In genomic region chr13:98588480-98588879, GRCm38 (mm10) we compare ENCODE assay signal across 9 mouse cellular contexts. TPM values are rescaled to one million over a fixed set of nuclear protein-coding genes. Genes with fewer than 3 reads are reported as not detected.
DNase-seq lines count a peak whose midpoint lies in the region; ATAC-seq lines count a peak whose summit lies in the region.
"Had no signal": no experiment of that assay in that cellular context is flagged by ENCODE, and none has a peak within 500 bp of the region (broad histone marks: within the 10 kb centered on the region; RNA-seq: fewer than 3 reads in every experiment).

No protein-coding gene starts in this region.

- H3K4me1 ChIP-seq in kidney, embryonic 14.5 days (ENCODE audit: control insufficient read depth, insufficient read depth, low read length), result peaks cover 26% of the 10 kb centered on the region
- no peaks in the 10 kb centered on the region for H3K4me1 ChIP-seq in brown adipose tissue, adult 24 weeks (ENCODE audit: control insufficient read depth, insufficient read depth, insufficient read length, low read length)
- peaks cover 23% of the 10 kb centered on the region for H3K4me1 ChIP-seq in hindbrain, embryonic 15.5 days (replicated peaks)
- peaks cover 9% of the 10 kb centered on the region for H3K4me1 ChIP-seq in midbrain, embryonic 16.5 days (ENCODE audit: control insufficient read depth, insufficient read depth, low read length)

- H3K9me3 ChIP-seq in kidney, embryonic 14.5 days (ENCODE audit: control insufficient read depth, low read length), result no peaks in the 10 kb centered on the region
- H3K9me3 ChIP-seq in hindbrain, embryonic 15.5 days, result no peaks in the 10 kb centered on the region
- no peaks in the 10 kb centered on the region for H3K9me3 ChIP-seq in midbrain, embryonic 16.5 days (replicated peaks; ENCODE audit: control insufficient read depth, low read length, poor library complexity, severe bottlenecking)

- ATAC-seq in kidney, embryonic 14.5 days (ENCODE audit: low FRiP score, low TSS enrichment), result peak; percentile 1; the same call in 1 of the 2 replicates
- ATAC-seq in hindbrain, embryonic 15.5 days (ENCODE audit: low FRiP score, low read depth), result no peak
- ATAC-seq in midbrain, embryonic 16.5 days, result no peak; the same call in 1 of the 2 replicates
- ATAC-seq in megakaryocyte-erythroid progenitor cell, adult 5-6 weeks (replicated peaks; ENCODE audit: low FRiP score, low TSS enrichment, poor library complexity, severe bottlenecking), result no peak

- H3K27ac ChIP-seq in kidney, embryonic 14.5 days (ENCODE audit: low read depth, low read length), result peak overlapping the region; percentile 61
- no peak overlapping the region for H3K27ac ChIP-seq in brown adipose tissue, adult 24 weeks (replicated peaks; ENCODE audit: low read depth, low read length)
- H3K27ac ChIP-seq in hindbrain, embryonic 15.5 days (replicated peaks), result no peak overlapping the region
- no peak overlapping the region for H3K27ac ChIP-seq in midbrain, embryonic 16.5 days (ENCODE audit: low read length)

- H3K4me3 ChIP-seq in kidney, embryonic 14.5 days (ENCODE audit: low read length), result peak overlapping the region; percentile 40
- H3K4me3 ChIP-seq in brown adipose tissue, adult 24 weeks (ENCODE audit: insufficient read depth, low read depth, low read length), result peak overlapping the region; percentile 35
- peak overlapping the region; percentile 46 for H3K4me3 ChIP-seq in hindbrain, embryonic 15.5 days
- peak overlapping the region; percentile 47 for H3K4me3 ChIP-seq in midbrain, embryonic 16.5 days (ENCODE audit: low read depth, low read length)

- peak overlapping the region; percentile 62 for H3K4me2 ChIP-seq in kidney, embryonic 14.5 days (replicated peaks; ENCODE audit: low read depth, low read length)
- peak overlapping the region; percentile 88 for H3K4me2 ChIP-seq in hindbrain, embryonic 15.5 days
- peak overlapping the region; percentile 80 for H3K4me2 ChIP-seq in midbrain, embryonic 16.5 days (ENCODE audit: low read length)

- 4% methylated on average over 12 of the region's 12 CpGs for WGBS in kidney, embryonic 14.5 days
- WGBS in hindbrain, embryonic 15.5 days, result 3% methylated on average over 12 of the region's 12 CpGs
- 2% methylated on average over 12 of the region's 12 CpGs for WGBS in midbrain, embryonic 16.5 days

- peaks cover 7% of the 10 kb centered on the region; the same call in 1 of the 2 replicates for H3K27me3 ChIP-seq in kidney, embryonic 14.5 days (ENCODE audit: control insufficient read depth, insufficient read depth, low read length)
- peaks cover 37% of the 10 kb centered on the region for H3K27me3 ChIP-seq in hindbrain, embryonic 15.5 days
- H3K27me3 ChIP-seq in midbrain, embryonic 16.5 days (ENCODE audit: control insufficient read depth, insufficient read depth, low read depth, low read length), result peaks cover 59% of the 10 kb centered on the region

- DNase-seq in kidney, postnatal 4 days, result no peak
- no peak for DNase-seq in adrenal gland, adult (ENCODE audit: inconsistent age in 2 of 2, low spot score in 1 of 2)
- DNase-seq in cerebellum, adult 11 months, result no peak

- no peaks in the 10 kb centered on the region for H3K36me3 ChIP-seq in kidney, embryonic 14.5 days (ENCODE audit: control insufficient read depth, insufficient read depth, low read length)
- no peaks in the 10 kb centered on the region for H3K36me3 ChIP-seq in hindbrain, embryonic 15.5 days
- no peaks in the 10 kb centered on the region for H3K36me3 ChIP-seq in midbrain, embryonic 16.5 days (ENCODE audit: control insufficient read depth, insufficient read depth, low read length)

- H3K9ac ChIP-seq in kidney, embryonic 14.5 days (ENCODE audit: low read depth, low read length), result peak overlapping the region; percentile 58
- peak overlapping the region; percentile 42; the same call in 1 of the 2 replicates for H3K9ac ChIP-seq in hindbrain, embryonic 15.5 days
- H3K9ac ChIP-seq in midbrain, embryonic 16.5 days (ENCODE audit: low read depth, low read length), result peak overlapping the region; percentile 55

RNA-seq across cellular contexts. Expression of gene Tmem174, which starts 48.7 kb away (rescaled TPM):
- polyA plus RNA-seq in kidney, embryonic 14.5 days (2014; fragmentation: Nextera tagmentation; extraction: Ambion mirVana), result 4.4 and 9.3 TPM in 2 replicates
- not detected in 2 replicates for polyA plus RNA-seq in brown adipose tissue, adult 24 weeks (2012; ENCODE audit: insufficient read depth, insufficient read length, missing spikeins)
- 0.07 TPM in 1 of 2 replicates, not detected in the other for polyA plus RNA-seq in hindbrain, embryonic 15.5 days (2015; fragmentation: Nextera tagmentation; extraction: Ambion mirVana)
- polyA plus RNA-seq in midbrain, embryonic 16.5 days (2015; fragmentation: Nextera tagmentation; extraction: Ambion mirVana), result not detected in 2 replicates
- total RNA-seq in megakaryocyte-erythroid progenitor cell, adult 5-6 weeks (2014; fragmentation: Nextera tagmentation), result not detected in 2 replicates
- not detected in 2 replicates for total RNA-seq in megakaryocyte-erythroid progenitor cell, adult 5-6 weeks (2017)
- total RNA-seq: MEL had no signal
